Mouse (Mus musculus): Measurements from ENCODE around the gene Cpvl.

Cpvl gene

DNA sequence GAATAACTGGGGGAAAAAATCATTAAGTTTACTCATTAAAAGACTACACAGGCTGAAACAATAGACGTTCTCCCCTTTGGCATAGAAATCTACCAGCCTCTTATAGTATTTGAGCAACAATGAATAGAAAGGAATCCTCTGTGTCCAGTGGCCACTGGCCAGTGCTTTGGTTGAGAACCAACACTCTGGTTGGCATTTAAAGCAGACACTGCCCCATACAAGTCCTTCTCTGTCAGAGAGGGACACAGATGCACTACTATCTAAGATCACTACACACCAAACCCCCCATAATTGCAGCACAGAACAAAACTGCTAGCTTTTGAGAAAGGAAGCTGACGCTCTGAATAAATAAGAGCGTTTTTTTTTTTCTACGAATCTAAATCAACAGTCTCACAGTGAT lies 93.5 kb downstream of the Cpvl start:
- no peak for DNase-seq (ENCODE audit: extremely low spot score)

DNA sequence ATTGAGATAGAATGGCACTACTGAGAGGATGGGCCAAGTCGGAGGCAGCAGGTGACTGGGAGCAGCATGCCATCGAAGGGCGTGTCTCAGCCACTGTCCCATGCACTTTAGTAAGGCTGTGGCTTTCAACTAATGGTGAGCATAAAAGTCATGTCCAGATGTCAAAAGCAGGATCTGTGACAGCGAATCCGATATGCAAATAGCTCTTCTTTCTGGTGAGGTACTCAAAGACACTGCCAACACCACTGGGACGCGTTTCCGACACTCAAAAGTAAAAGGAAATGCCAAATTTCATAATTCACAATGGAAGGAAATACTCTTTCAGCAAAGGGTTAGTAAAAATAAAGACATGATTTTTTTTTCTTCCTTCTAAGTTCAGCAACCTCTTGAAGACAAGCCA lies 94.0 kb downstream of the Cpvl start:
- DNase-seq (ENCODE audit: extremely low spot score): no peak

DNA sequence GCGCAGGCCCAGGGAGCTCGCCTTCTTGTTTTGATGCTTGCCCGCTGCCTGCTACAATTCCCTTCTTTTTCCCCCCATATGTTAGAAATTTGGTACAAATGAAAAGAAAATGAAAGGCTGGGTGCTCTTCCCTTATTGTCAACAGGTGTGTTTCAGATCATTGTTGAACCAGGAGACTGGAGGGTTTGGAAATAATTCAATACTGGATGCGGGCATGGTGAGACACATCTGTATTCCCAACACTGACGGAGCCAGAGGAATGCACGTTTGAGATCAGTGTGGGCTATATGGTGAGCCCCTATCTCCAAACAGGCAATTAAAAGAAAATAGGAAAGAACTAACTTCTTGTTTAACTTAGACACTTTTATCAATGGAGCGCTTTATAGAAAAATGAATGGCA lies 95.1 kb downstream of the Cpvl start:
- DNase-seq (ENCODE audit: extremely low spot score): no peak

DNA sequence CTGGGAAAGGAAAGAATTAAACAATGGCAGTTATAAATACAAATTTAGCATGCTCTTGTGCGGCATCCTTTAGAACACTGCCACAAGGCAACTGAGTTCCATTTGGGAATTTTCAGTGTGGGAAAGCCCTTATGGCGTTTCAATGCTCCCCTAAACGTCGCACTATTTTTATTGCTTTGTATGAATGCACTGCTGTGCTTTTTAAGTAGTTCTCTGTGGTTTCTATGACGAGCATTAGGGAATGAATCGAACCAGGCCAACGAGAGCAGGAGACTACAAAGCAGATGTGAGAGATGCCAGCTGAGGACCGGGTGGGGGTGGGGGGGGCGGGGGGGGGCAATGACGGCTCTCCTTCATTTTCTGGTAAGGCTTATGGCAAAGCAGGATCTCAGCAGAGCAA lies 96.8 kb downstream of the Cpvl start:
- DNase-seq (ENCODE audit: extremely low spot score): no peak

DNA sequence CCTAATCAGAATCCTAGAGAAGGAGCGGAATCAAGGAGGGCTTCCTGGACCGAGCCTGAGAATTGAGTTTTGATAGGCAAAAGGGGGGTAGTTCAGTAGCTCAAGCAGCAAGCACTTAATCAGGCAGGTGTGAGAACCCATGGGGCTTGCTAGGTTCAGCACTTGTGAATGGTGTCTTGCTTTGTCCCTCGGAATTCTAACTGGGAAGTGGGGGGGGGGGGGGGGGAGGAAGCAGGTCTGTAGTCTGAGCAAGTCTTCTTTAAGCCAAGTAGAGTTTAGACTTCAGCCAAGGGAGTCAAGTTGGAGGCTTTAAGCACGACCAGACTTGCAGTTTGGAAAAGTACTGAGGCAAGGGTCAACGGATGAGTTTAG lies 97.2 kb downstream of the Cpvl start:
- DNase-seq (ENCODE audit: extremely low spot score): no peak

DNA sequence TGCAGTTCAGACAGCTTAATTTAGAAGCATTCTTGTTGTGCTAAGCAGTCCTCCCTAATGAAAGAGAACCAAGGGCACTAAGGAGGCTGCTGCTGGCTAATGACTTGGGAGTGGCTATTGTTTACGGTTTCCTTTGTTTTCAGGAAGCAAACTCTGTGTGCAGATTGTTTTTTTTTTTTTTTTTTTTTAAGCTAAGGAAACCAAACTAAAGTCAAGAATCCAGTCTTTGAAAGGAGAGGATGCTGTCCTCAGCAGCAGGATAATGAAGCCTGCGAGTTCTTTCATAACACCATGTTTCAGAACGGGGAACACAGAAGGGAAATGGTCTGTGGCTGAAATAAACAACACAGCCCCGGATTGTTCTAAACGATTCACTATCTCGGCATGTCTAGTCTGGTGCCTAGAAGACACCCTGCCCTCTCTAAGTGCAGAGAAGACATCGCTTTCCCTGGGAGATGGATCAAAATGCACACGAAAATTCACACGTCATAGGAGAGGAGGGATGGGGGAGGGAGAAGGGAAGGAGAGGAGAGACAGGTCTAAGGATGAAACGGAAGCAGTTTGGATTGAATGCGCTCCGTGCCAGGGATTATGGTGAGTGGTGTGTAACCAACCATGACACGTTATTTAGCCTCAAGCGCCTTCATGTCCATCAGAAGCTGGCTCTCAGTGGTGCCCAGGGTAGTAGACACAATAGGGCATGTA lies 97.8 kb downstream of the Cpvl start:
- DNase-seq (ENCODE audit: extremely low spot score): peak; percentile 48

DNA sequence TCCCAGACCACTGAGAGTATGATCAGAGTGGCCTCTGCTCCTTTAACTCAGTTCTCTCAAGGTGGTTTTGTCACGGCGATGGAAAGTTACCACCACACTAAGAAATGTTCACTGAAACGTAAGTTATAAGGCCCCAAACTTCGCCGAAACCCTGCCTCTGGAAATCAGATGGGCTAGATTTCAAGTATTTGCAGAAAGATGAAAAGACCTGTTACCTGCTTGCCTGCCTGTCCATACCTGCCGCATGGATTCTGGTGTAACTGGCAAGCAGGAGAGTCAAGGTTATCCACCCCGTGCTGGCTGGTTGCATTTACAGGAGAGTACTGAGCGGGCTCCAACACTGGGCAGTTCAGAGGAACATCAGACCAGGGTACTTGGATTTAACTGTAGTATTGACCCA lies 98.9 kb downstream of the Cpvl start:
- DNase-seq (ENCODE audit: extremely low spot score): no peak

DNA sequence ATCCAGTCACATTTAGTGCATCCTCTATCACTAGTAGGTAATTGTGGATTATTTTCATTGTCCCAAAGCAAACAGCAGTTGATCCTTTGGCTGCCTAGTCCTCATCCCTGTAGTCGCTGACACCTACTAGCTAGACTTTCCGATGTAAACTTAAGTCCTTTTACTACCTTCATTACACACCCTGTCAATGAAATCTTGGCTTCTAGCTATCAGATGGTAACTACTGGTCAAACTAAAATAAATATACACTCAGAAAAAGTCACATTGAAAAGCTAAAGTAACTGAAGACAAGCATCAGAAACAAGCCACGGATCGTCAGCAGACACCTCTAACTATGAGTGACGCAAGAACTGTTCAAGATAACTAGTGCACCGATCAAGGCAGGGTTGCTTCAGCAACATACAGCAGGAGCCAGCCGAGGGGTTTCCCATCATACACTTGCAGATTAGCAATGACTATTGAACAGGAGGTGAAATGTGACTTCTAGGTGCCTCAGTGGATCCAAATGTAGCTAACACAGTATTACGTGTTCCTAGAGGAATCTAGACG lies 103.5 kb downstream of the Cpvl start:
- no peak for DNase-seq (ENCODE audit: extremely low spot score)

DNA sequence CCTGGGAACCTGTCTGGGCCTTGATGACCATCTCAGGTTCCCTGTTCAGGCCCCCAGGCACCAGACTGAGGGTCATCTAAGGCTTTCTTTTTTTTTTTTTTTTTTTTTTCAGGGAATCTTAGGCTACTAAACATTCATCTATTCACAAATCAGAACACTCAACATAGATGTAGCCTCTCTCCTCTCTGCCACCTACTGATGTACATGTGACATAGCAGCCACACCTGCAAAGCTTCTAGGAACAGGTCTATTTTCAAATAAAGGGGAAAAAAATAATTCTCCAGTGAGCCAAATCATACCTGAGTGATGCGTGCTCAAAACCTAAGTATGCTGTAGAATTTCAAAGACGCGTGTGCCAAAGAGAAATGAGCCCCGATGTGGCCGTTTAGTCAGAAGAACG lies 106.6 kb downstream of the Cpvl start:
- no peak for DNase-seq (ENCODE audit: extremely low spot score)

DNA sequence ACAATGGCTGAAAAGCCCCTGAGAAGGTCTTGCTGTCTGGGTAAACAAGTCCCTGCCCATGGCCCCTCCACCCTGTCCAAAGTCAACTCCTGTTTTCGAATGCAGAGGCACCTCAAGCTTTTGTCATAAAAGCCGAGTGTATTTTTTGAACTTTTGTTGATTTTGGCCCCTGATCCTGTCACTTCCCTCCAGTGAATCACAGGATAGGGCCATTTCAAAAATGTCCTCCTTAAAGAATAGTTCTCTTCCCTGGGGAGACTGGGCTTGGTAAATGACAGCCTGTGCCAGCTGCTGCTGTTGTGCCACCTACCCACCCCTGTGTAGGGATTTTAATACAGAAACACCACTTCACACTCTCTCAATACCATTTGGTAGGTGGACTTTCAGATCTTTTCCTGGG lies 115.5 kb downstream of the Cpvl start:
- DNase-seq (ENCODE audit: extremely low spot score): no peak

DNA sequence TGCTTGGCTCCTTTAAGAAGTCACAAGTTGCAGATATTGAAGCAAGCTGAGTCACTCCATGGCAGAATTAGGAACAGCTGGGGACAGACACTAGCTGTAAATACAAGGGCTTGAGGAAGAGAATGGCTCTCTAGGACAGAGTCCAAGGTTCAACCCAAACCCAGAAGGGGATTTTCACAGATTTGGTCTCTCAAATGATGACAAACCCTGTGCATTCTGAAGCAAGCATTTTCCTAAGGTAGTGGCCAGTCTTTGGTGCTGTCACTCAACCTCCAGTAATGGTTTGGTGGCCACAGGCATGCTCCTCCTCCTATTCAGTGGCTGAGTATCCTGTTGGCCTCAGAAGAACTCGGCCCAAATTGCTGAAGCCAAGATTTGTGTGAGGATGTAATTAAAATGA lies 119.4 kb downstream of the Cpvl start:
- DNase-seq (ENCODE audit: extremely low spot score): no peak

DNA sequence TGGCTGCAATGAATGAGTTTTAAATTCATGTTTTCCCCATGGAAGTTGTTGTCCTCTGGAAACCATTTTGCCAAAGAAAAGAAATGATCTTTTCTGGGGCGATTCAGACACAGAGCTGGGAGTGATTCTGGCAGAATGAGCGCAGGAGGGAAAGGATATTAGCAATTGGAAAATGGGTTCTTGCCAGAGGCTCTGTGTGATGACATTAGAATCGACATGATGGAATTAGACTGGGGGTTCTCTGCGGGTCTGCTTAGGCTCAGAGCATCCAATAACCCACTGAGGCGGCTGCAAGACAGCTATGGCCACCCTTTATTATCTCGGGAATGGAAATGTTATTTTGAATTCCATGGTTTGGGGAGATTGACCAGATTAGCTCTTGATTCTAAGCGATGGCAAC lies 120.6 kb downstream of the Cpvl start:
- DNase-seq (ENCODE audit: extremely low spot score): no peak

DNA sequence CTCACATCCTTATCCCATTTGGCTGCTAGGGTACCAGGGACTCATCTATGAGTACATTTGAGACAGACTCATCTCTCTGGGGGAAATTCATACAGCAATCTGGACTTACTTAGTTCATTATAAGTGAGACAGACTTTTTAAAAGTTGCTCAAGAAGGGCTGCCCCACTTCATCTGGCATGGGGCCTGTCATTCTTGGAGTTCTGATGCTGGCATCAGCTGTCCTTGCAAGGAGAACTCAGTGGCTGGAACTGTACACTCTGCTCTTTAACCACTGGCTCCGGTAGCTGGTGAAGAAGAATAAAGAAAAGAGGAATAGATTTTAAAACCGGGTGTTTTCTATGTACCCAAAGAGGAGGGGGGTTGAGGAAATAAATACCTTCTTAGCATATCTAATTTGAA lies 121.7 kb downstream of the Cpvl start:
- DNase-seq (ENCODE audit: extremely low spot score): no peak

DNA sequence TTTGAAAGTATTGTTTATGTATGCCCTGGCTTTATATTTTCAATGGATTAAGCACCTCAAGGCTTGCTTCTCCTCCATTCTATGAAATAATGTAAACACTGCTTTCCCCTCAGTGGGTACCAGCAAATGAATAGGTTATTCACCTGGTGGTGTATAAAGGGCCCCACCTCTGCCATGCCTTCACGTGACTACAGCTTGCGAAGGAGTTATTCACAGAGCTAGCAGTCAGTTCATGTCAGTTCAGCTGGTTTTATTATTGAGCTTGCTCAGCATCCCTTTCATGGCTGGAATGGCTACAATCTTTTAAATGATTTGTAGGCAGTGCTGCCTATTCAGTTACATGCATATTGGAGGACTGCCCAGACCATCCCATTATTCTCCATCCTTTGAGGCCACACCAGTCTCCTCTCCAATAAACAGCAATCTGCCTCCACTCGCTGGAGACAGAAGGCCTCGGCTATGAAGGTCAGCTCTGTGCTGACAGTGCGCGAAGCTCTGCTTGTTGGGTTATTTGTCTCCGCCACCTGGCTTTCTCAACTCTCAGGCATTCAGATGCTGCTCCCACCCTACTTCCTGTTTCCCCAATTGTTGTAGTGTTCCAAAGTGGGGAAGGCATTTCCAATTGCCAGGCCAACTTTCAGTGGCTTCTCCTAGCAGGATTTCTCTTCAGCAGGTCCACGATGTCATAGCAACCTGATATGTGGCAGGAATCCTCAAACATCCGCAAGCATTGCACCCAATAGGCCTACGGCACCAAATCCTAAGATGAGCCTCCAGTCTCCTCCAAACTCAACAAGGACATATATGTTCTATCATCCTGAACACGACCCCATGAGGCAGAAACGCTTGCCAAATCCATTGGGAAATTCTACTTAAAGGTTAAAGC lies 123.3 kb downstream of the Cpvl start:
- DNase-seq (ENCODE audit: extremely low spot score): no peak

DNA sequence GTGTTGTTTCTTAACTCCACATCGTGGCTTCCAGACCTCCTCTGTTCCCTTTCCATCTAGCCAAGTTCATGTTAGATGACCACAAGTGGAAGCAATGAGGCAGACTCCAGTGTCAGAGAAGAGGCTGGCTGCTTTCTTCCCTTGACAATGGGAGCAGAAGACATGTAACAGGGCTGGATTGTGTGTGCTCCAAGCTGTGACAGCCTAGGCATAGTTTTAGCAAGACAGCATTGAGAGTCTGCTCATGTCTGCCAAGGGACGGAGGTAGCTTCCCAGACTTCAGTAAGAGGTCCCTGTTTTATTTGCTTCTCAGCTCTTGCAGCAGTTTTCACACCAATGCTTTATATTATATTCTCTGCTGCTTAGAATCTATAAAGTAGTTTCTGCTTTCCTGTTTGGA lies 124.2 kb downstream of the Cpvl start:
- DNase-seq (ENCODE audit: extremely low spot score): no peak

DNA sequence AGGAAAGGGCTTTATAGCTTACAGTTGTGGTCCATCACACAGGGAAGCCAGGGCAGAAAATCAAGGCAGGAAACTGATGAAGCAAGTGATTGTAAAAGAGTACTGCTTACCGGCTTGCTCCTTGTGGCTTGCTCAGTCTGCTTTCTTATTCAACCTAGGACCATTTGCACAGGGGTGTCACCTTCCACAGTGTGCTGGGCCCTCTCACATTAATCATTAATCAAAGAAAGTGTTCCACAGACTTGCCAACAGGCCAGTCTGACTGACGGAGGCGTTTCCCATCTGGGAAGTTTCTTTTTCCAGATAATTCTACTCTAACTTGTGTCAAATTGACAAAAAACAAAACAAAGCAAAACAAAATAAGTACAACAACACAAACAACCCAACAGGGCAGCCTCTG lies 124.9 kb downstream of the Cpvl start:
- no peak for DNase-seq (ENCODE audit: extremely low spot score)

DNA sequence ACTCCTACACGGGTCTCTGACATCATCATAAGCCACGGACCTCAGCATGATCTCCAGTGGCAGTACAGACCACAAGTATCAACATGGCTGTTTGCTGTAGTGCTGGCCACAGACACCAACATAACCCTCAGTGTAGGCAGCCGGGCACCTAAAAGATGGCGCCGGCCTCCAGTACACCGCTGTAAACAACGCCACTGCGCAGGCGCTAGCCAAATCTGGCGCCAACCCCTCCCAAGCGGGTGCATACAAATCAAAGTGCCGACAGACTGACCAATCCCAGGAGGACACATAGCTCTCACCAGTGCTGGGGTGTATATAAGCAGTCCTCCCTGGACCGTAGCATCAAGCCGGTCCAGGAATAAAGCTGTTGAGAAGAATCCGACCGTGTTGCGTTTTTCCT lies 133.8 kb downstream of the Cpvl start:
- DNase-seq (ENCODE audit: extremely low spot score): no peak

DNA sequence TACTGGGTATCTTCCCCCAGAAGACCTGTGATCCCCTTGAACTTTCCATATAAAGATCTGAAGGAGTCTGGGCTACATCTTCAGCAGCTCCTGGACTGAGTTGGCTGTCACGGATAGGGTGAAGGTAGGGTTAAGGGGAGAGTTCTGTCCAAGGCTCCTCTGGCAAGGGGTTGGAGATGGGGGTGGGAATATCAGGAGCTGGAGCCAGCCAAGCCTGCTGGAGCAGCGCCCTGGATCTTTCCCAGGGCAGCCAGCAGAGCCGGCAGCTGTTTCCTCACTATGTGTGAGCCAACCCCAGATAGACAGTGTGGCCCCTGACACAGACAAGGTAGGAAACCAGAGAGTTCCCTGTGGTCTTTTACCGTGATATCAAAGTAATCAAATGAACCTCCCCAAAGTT lies 153.3 kb downstream of the Cpvl start:
- no peak for DNase-seq (ENCODE audit: extremely low spot score)
